In the genomic region with DNA sequence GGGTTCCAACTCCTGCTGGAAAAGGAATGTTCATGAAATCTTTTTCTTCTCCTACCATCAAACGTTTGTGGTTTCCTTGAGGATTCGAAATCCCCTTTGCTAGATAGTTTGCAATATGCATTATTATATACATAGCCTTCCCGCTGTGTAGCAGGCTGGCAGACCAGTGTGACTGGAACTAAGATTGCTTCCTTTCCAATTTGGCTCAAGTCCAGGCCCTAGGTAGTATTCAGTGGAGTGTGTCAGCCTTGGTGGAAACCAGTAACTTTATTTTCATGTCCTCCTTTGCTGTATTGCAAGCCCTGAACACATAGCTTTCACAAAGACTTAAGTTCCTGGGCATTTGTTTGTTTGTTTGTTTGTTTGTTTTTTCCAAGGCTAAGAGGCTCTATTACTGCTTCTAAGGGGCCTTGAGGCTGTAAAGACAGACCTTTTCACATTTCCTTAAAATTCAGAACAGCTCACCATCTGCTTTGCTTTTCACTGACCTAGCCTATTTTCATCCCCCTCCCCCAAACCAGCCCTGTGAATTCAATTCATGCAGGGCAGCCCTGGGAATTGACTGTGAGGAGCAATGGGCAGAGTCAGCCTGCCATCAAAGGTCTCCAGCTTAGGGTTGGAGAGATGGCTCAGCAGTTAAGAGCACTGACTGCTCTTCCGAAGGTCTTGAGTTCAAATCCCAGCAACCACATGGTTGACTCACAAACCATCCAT, we compare ENCODE assay signal across 17 mouse cellular contexts. TPM values are rescaled to one million over a fixed set of nuclear protein-coding genes. Genes with fewer than 3 reads are reported as not detected.
DNase-seq lines count a peak whose midpoint lies in the region; ATAC-seq lines count a peak whose summit lies in the region.
"Had no signal": no experiment of that assay in that cellular context is flagged by ENCODE, and none has a peak within 500 bp of the region (broad histone marks: within the 10 kb centered on the region; RNA-seq: fewer than 3 reads in every experiment).

No protein-coding gene starts in this region.

- no peaks in the 10 kb centered on the region for H3K27me3 ChIP-seq in kidney, embryonic 14.5 days (ENCODE audit: control insufficient read depth, insufficient read depth, low read length)
- no peaks in the 10 kb centered on the region for H3K27me3 ChIP-seq in embryonic facial prominence, embryonic 11.5 days (ENCODE audit: control insufficient read depth, insufficient read depth, low read length)
- H3K27me3 ChIP-seq: neural tube, embryonic 13.5 days had no signal

- H3K36me3 ChIP-seq in kidney, embryonic 14.5 days (ENCODE audit: control insufficient read depth, insufficient read depth, low read length): no peaks in the 10 kb centered on the region
- no peaks in the 10 kb centered on the region for H3K36me3 ChIP-seq in embryonic facial prominence, embryonic 11.5 days (replicated peaks; ENCODE audit: control insufficient read depth, insufficient read depth, low read depth, low read length)
- H3K36me3 ChIP-seq: forebrain, embryonic 10.5 days; neural tube, embryonic 13.5 days had no signal

- no peaks in the 10 kb centered on the region for H3K9me3 ChIP-seq in kidney, embryonic 14.5 days (ENCODE audit: control insufficient read depth, low read length)
- H3K9me3 ChIP-seq in embryonic facial prominence, embryonic 11.5 days (replicated peaks; ENCODE audit: control insufficient read depth, low read length): no peaks in the 10 kb centered on the region
- H3K9me3 ChIP-seq: forebrain, embryonic 10.5 days; neural tube, embryonic 13.5 days had no signal

- no peak overlapping the region for H3K4me3 ChIP-seq in kidney, embryonic 14.5 days (ENCODE audit: low read length)
- no peak overlapping the region for H3K4me3 ChIP-seq in embryonic facial prominence, embryonic 11.5 days (ENCODE audit: low read depth, low read length)
- H3K4me3 ChIP-seq: forebrain, embryonic 10.5 days; layer of hippocampus, adult 2 months; left cerebral cortex, adult 2 months; neural tube, embryonic 13.5 days had no signal

- no peaks in the 10 kb centered on the region for H3K4me1 ChIP-seq in kidney, embryonic 14.5 days (ENCODE audit: control insufficient read depth, insufficient read depth, low read length)
- H3K4me1 ChIP-seq in embryonic facial prominence, embryonic 11.5 days (ENCODE audit: control insufficient read depth, insufficient read depth, low read length): no peaks in the 10 kb centered on the region

- WGBS in kidney, embryonic 14.5 days: 72% methylated on average over 4 of the region's 4 CpGs
- WGBS in embryonic facial prominence, embryonic 11.5 days: 65% methylated on average over 4 of the region's 4 CpGs

- H3K27ac ChIP-seq in kidney, embryonic 14.5 days (ENCODE audit: low read depth, low read length): peak overlapping the region; percentile 42; the same call in 1 of the 2 replicates
- H3K27ac ChIP-seq in embryonic facial prominence, embryonic 11.5 days (replicated peaks; ENCODE audit: low read depth, low read length): no peak overlapping the region
- H3K27ac ChIP-seq: forebrain, embryonic 10.5 days; layer of hippocampus, adult 2 months; left cerebral cortex, adult 2 months; neural tube, embryonic 13.5 days had no signal

- peak; percentile 48 to 61 for DNase-seq in cerebellum, postnatal 14 days
- no peak for DNase-seq in cerebellum, adult 11-12 months
- DNase-seq in kidney, adult 11 months: no peak
- DNase-seq in embryonic facial prominence, embryonic 11.5 days (ENCODE audit: low spot score): peak; percentile 51
- DNase-seq in kidney, postnatal 14 days: peak; percentile 49
- DNase-seq in layer of hippocampus, postnatal 36 days: no peak
- DNase-seq: adrenal gland, postnatal 36 days; gastrocnemius, postnatal 10 days; liver; lung, adult 18-20 months; thymus, postnatal 14 days had no signal

- no peak for ATAC-seq in kidney, embryonic 14.5 days (ENCODE audit: low FRiP score, low TSS enrichment)
- ATAC-seq in embryonic facial prominence, embryonic 11.5 days (replicated peaks; ENCODE audit: insufficient number of reproducible peaks, low FRiP score, low TSS enrichment, low read depth): no peak
- ATAC-seq: activated CD4-positive, CD25-positive, alpha-beta regulatory T cell, adult 4 months had no signal

- H3K4me2 ChIP-seq in kidney, embryonic 14.5 days (replicated peaks; ENCODE audit: low read depth, low read length): no peak overlapping the region
- H3K4me2 ChIP-seq in embryonic facial prominence, embryonic 11.5 days (ENCODE audit: low read depth, low read length): no peak overlapping the region
- H3K4me2 ChIP-seq: neural tube, embryonic 13.5 days had no signal

- no peak overlapping the region for H3K9ac ChIP-seq in kidney, embryonic 14.5 days (ENCODE audit: low read depth, low read length)
- no peak overlapping the region for H3K9ac ChIP-seq in embryonic facial prominence, embryonic 11.5 days (replicated peaks; ENCODE audit: low read length)
- H3K9ac ChIP-seq: neural tube, embryonic 13.5 days had no signal

RNA-seq across cellular contexts. Expression of a gene that starts 45.8 kb away (rescaled TPM):
- polyA plus RNA-seq in kidney, embryonic 14.5 days (2014; fragmentation: Nextera tagmentation; extraction: Ambion mirVana): 55.2 and 77.2 TPM in 2 replicates
- 94.3 and 98.3 TPM in 2 replicates for polyA plus RNA-seq in embryonic facial prominence, embryonic 11.5 days (2014; fragmentation: Nextera tagmentation; extraction: Ambion mirVana)
- 10 to 100 TPM; 64.6 to 71.4 TPM for total RNA-seq in layer of hippocampus, postnatal 36 days (2021)

Comparison
In these comparisons a context has a peak if more than half of its experiments do, and no peak if none do; other contexts are left out.
1. DNase-seq: peak in cerebellum, postnatal 14 days (2 of 2), embryonic facial prominence, embryonic 11.5 days (single experiment) and kidney, postnatal 14 days (single experiment); none in cerebellum, adult 11-12 months (single experiment), kidney, adult 11 months (single experiment) and layer of hippocampus, postnatal 36 days (0 of 2).